Mouse (Mus musculus): ENCODE data around the gene Spag9. TPM values are rescaled to one million over a fixed set of nuclear protein-coding genes. Genes with fewer than 3 reads are reported as not detected.

Spag9 gene
- total and polyA plus RNA-seq, 3 experiments = 21.0 to 32.1 (median 22.6) TPM

GRCm38 (mm10) chr11:94149509-94150259 lies 153.8 kb downstream of the Spag9 start:
- Histone ChIP-seq H3K27ac (ENCODE audit: insufficient read depth, low read depth) (no peak overlapping the region), H3K9me3 (replicated peaks; ENCODE audit: low read length) (no peaks in the 10 kb centered on the region), H3K4me3 (replicated peaks in 1 of 3; ENCODE audit: low read depth in 2 of 3, low read length in 2 of 3, poor library complexity in 1 of 3) (peak overlapping the region in 1 of 3 experiments; percentile 14), H3K27me3 (replicated peaks) (no peaks in the 10 kb centered on the region), H3K79me2 (replicated peaks; ENCODE audit: control insufficient read depth, extremely low read depth, insufficient read depth, poor library complexity, severe bottlenecking) (no peaks in the 10 kb centered on the region), H3K4me2 (ENCODE audit: insufficient read depth, low read depth, poor library complexity, severe bottlenecking) (peak overlapping the region; percentile 41; the same call in 1 of the 2 replicates), H3K36me3 (replicated peaks in 1 of 2; ENCODE audit: control insufficient read depth in 1 of 2, insufficient read depth in 1 of 2, low read length in 1 of 2) (no peaks in the 10 kb centered on the region), H3K9ac (ENCODE audit: insufficient read depth, low read depth) (no peak overlapping the region; the same call in 1 of the 2 replicates), H3K4me1 (ENCODE audit: control insufficient read depth in 1 of 2, insufficient read depth in 2 of 2) (peaks cover 0 to 9% of the 10 kb centered on the region in 2 experiments; a peak in 1 of 4 replicates)
- TF ChIP-seq NRF1 (IDR thresholded peaks at IDR 0.05; ENCODE audit: low read depth, low read length) (peak; percentile 61), ZNF384 (IDR thresholded peaks at IDR 0.05; ENCODE audit: low read depth, low read length) (peak; percentile 77), EP300 (IDR thresholded peaks at IDR 0.05; ENCODE audit: low read length) (0 out of 2 replicates have a peak, but pooled peaks have one; percentile 35), ETS1 (conservative IDR thresholded peaks at IDR 0.05; ENCODE audit: low read depth, low read length) (no peak), MAFK (IDR thresholded peaks at IDR 0.05; ENCODE audit: insufficient replicate concordance, low read length) (no peak)
- in situ Hi-C loops (cut with MboI; ENCODE audit: low pct_ligation_motif_present, low pct_unique_long_range_greater_than_20kb, low sequenced_read_pairs) = no loop called here
- dilution Hi-C loops (cut with MboI; ENCODE audit: extremely low pct_ligation_motif_present, extremely low pct_unique_long_range_greater_than_20kb, low sequenced_read_pairs) = no loop called here
- DNase-seq (ENCODE audit: extremely low read depth) = no peak

DNA sequence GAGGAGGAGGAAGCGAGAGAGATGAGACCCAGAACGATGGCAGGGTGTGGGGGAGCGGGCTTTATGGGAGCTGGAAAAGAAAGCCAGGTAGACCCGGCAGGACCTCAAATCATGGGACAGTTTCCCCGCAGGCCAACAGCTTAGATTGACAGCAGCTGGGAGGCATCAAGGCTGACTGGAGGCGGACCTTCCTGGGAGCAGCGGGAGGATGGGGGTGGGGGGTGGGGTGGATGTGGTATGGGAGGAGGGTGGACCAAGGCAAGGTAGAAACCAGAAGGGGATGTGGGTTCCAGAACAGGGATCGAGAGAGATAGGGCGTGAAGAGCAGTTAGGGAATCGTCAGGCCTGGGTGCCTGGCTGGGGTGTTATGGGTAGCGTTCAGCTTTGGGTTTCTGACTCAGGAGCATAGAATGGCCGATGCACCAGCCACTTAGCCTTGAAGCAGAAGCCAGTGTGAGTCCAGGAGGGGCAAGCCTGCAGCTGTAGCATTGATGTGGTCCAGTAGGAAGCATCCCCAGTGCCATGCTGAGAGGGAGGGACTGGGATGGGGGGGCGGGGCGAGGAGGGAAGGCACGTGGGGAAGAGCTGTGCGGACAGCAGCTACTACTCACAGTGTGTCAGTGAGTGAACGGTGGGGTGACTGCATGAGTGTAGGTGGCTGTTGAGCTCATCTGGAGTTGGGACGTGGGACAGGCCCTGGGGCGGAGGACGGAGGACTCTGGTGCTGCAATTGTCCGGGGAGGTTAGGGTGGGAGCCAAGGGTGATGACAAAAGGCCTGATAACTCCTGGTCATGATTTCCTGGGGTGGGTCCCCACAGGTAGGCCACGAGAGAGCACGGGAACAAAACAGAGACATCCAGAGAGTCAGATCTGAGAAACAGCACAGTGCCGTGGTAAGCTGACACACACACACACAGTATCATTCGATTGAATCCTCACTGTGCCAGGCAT lies 154.9 kb downstream of the Spag9 start:
- H3K36me3 ChIP-seq (replicated peaks in 1 of 2; ENCODE audit: control insufficient read depth in 1 of 2, insufficient read depth in 1 of 2, low read length in 1 of 2) = no peaks in the 10 kb centered on the region
- in situ Hi-C loops (cut with MboI; ENCODE audit: low pct_ligation_motif_present, low pct_unique_long_range_greater_than_20kb, low sequenced_read_pairs) = no loop called here
- no peak for TF ChIP-seq RAD21 (IDR thresholded peaks at IDR 0.05; ENCODE audit: low read depth, low read length)
- no peak for TF ChIP-seq MXI1 (IDR thresholded peaks at IDR 0.05; ENCODE audit: low read depth, low read length)
- no peak for TF ChIP-seq RCOR1 (conservative IDR thresholded peaks at IDR 0.05; ENCODE audit: low read depth, low read length)
- no peak for TF ChIP-seq SIN3A (IDR thresholded peaks at IDR 0.05; ENCODE audit: low read length)
- H3K4me2 ChIP-seq (ENCODE audit: insufficient read depth, low read depth, poor library complexity, severe bottlenecking) = no peak overlapping the region
- H3K27me3 ChIP-seq (replicated peaks) = no peaks in the 10 kb centered on the region
- H3K27ac ChIP-seq (ENCODE audit: insufficient read depth, low read depth) = no peak overlapping the region
- H3K4me3 ChIP-seq (replicated peaks in 1 of 3; ENCODE audit: low read depth in 2 of 3, low read length in 2 of 3, poor library complexity in 1 of 3) = no peak overlapping the region
- no peaks in the 10 kb centered on the region for H3K79me2 ChIP-seq (replicated peaks; ENCODE audit: control insufficient read depth, extremely low read depth, insufficient read depth, poor library complexity, severe bottlenecking)
- H3K9ac ChIP-seq (ENCODE audit: insufficient read depth, low read depth) = no peak overlapping the region
- no peak for DNase-seq (ENCODE audit: extremely low read depth)
- peaks cover 0 to 9% of the 10 kb centered on the region in 2 experiments; a peak in 1 of 4 replicates for H3K4me1 ChIP-seq (ENCODE audit: control insufficient read depth in 1 of 2, insufficient read depth in 2 of 2)
- dilution Hi-C loops (cut with MboI; ENCODE audit: extremely low pct_ligation_motif_present, extremely low pct_unique_long_range_greater_than_20kb, low sequenced_read_pairs) = no loop called here
- no peaks in the 10 kb centered on the region for H3K9me3 ChIP-seq (replicated peaks; ENCODE audit: low read length)

- dilution Hi-C loops (cut with MboI; ENCODE audit: extremely low pct_ligation_motif_present, extremely low pct_unique_long_range_greater_than_20kb, low sequenced_read_pairs) = no loop called here
- in situ Hi-C loops (cut with MboI; ENCODE audit: low pct_ligation_motif_present, low pct_unique_long_range_greater_than_20kb, low sequenced_read_pairs) = no loop called here
- H3K4me2 ChIP-seq (ENCODE audit: insufficient read depth, low read depth, poor library complexity, severe bottlenecking) = no peak overlapping the region
- H3K27me3 ChIP-seq (replicated peaks) = peaks cover 5% of the 10 kb centered on the region
- H3K27ac ChIP-seq (ENCODE audit: insufficient read depth, low read depth) = no peak overlapping the region
- no peak for DNase-seq (ENCODE audit: extremely low read depth)
- H3K9ac ChIP-seq (ENCODE audit: insufficient read depth, low read depth) = no peak overlapping the region
- peaks cover 9 to 14% of the 10 kb centered on the region in 2 experiments; a peak in 3 of 4 replicates for H3K4me1 ChIP-seq (ENCODE audit: control insufficient read depth in 1 of 2, insufficient read depth in 2 of 2)
- TF ChIP-seq ELF1 (IDR thresholded peaks at IDR 0.05; ENCODE audit: low read depth, low read length) = no peak
- no peak for TF ChIP-seq MXI1 (IDR thresholded peaks at IDR 0.05; ENCODE audit: low read depth, low read length)
- no peak for TF ChIP-seq PAX5 (IDR thresholded peaks at IDR 0.05; ENCODE audit: low read length)
- no peak for TF ChIP-seq TCF12 (IDR thresholded peaks at IDR 0.05; ENCODE audit: low read depth, low read length)
- no peak for TF ChIP-seq MAZ (IDR thresholded peaks at IDR 0.05; ENCODE audit: low read depth, low read length)
- TF ChIP-seq CHD2 (IDR thresholded peaks at IDR 0.05; ENCODE audit: low read length) = no peak
- no peak for TF ChIP-seq USF1 (IDR thresholded peaks at IDR 0.05; ENCODE audit: low read depth, low read length)
- no peak for TF ChIP-seq GABPA (IDR thresholded peaks at IDR 0.05; ENCODE audit: insufficient replicate concordance, low read depth, low read length)
- no peak for TF ChIP-seq ETS1 (conservative IDR thresholded peaks at IDR 0.05; ENCODE audit: low read depth, low read length)
- no peak for TF ChIP-seq USF2 (conservative IDR thresholded peaks at IDR 0.05; ENCODE audit: low read depth, low read length)
- H3K4me3 ChIP-seq (replicated peaks in 1 of 3; ENCODE audit: low read depth in 2 of 3, low read length in 2 of 3, poor library complexity in 1 of 3) = no peak overlapping the region
- H3K9me3 ChIP-seq (replicated peaks; ENCODE audit: low read length) = no peaks in the 10 kb centered on the region
- H3K79me2 ChIP-seq (replicated peaks; ENCODE audit: control insufficient read depth, extremely low read depth, insufficient read depth, poor library complexity, severe bottlenecking) = no peaks in the 10 kb centered on the region
- no peaks in the 10 kb centered on the region for H3K36me3 ChIP-seq (replicated peaks in 1 of 2; ENCODE audit: control insufficient read depth in 1 of 2, insufficient read depth in 1 of 2, low read length in 1 of 2)
These were observed 158.3 kb downstream of the Spag9 start for GRCm38 (mm10) chr11:94154201-94154600.

All from CH12.LX (cell line).